Mouse (Mus musculus) heart, embryonic 16.5 days (tissue): ENCODE data around the gene Cdkn1b. TPM values are rescaled to one million over a fixed set of nuclear protein-coding genes. Genes with fewer than 3 reads are reported as not detected.

Source experiments
- ATAC-seq: fragments of 200-750 bp; cut with Nextera tagmentation; replicated peaks from 2 replicates; pipeline ENCODE4 v1.8.0; 2017; ENCODE audit warnings: moderate number of reproducible peaks; ENCODE audit not compliant: insufficient read depth, low FRiP score; ENCODE audit errors: extremely low read depth
- H3K27ac ChIP-seq: fragments of 300-500 bp; sonication (generic); 2 replicates; pipeline ENCODE4 v1.5.1; 2014; ENCODE audit warnings: mild to moderate bottlenecking, low read length, control low read depth, moderate library complexity
- H3K27me3 ChIP-seq: fragments of 300-500 bp; sonication (generic); 2 replicates; pipeline ENCODE4 v1.6.1; 2014; ENCODE audit warnings: low read length, mixed read lengths; ENCODE audit not compliant: control insufficient read depth, insufficient read depth
- H3K36me3 ChIP-seq: fragments of 300-500 bp; sonication (generic); 2 replicates; pipeline ENCODE4 v1.6.1; 2014; ENCODE audit not compliant: control insufficient read depth, insufficient read depth
- H3K4me1 ChIP-seq: fragments of 300-500 bp; sonication (generic); 2 replicates; pipeline ENCODE4 v1.6.1; 2014; ENCODE audit warnings: low read length, mixed read lengths; ENCODE audit not compliant: control insufficient read depth, insufficient read depth
- H3K4me2 ChIP-seq: fragments of 300-500 bp; sonication (generic); 2 replicates; pipeline ENCODE4 v1.6.1; 2014; ENCODE audit warnings: low read depth, mild to moderate bottlenecking, control low read depth, low read length
- H3K4me3 ChIP-seq: fragments of 300-500 bp; sonication (generic); 2 replicates; pipeline ENCODE4 v1.5.1; 2014; ENCODE audit warnings: mild to moderate bottlenecking, control low read depth, low read length
- H3K9ac ChIP-seq: fragments of 300-500 bp; sonication (generic); 2 replicates; pipeline ENCODE4 v1.6.1; 2014; ENCODE audit warnings: low read length, control low read depth
- H3K9me3 ChIP-seq: fragments of 300-500 bp; sonication (generic); replicated peaks from 2 replicates; pipeline ENCODE4 v1.6.1; 2016; ENCODE audit warnings: low read length; ENCODE audit not compliant: control insufficient read depth
- WGBS: fragments of 180-500 bp; shearing (Covaris S2); extraction: QIAGEN DNeasy Blood & Tissue Kit; methylation state at CpG from one replicate; pipeline ENCODE4 v1.1.7; 2014; 5-methylcytosine and 5-hydroxymethylcytosine counted together
- polyA plus RNA-seq: library from polyadenylated mRNA; unstranded; fragments of >200 nt; fragmentation: Nextera tagmentation; extraction: Ambion mirVana; gene quantifications from 2 replicates; pipeline ENCODE4 v1.2.1, GENCODE M21; 2015

The Cdkn1b gene
- polyA plus RNA-seq, 1 experiment from 2014 or later: 14.7 TPM

- Histone ChIP-seq H3K36me3 (0 out of 2 replicates have a peak, but pooled peaks cover 2% of the 10 kb centered on the region), H3K27ac (peak overlapping the region; percentile 100), H3K4me1 (peaks cover 8% of the 10 kb centered on the region), H3K9me3 (no peaks in the 10 kb centered on the region), H3K27me3 (no peaks in the 10 kb centered on the region), H3K9ac (peak overlapping the region; percentile 93), H3K4me3 (peak overlapping the region; percentile 79), H3K4me2 (peak overlapping the region; percentile 96)
- 47% methylated on average over 15 of the region's 15 CpGs for WGBS
- no peak for ATAC-seq
Observed at GRCm38 (mm10) chr6:134896570-134897436, 23.4 kb upstream of the Cdkn1b start.

- Histone ChIP-seq H3K4me2 (peak overlapping the region; percentile 96), H3K27me3 (no peaks in the 10 kb centered on the region), H3K27ac (peak overlapping the region; percentile 100), H3K4me3 (peak overlapping the region; percentile 79), H3K9ac (peak overlapping the region; percentile 93), H3K9me3 (no peaks in the 10 kb centered on the region), H3K36me3 (0 out of 2 replicates have a peak, but pooled peaks cover 2% of the 10 kb centered on the region), H3K4me1 (peaks cover 8% of the 10 kb centered on the region)
- under 1% methylated on average over 38 of the region's 38 CpGs for WGBS
- peak; percentile 94 for ATAC-seq
Observed at GRCm38 (mm10) chr6:134897443-134898094, 22.6 kb upstream of the Cdkn1b start.

- H3K4me3 ChIP-seq: peak within 1 kb of the TSS; percentile 79
- no peaks in the 10 kb centered on the region for H3K9me3 ChIP-seq
- peaks cover 8% of the 10 kb centered on the region for H3K4me1 ChIP-seq
- ATAC-seq: peak; percentile 95
- H3K4me2 ChIP-seq: peak within 1 kb of the TSS; percentile 96
- peak within 1 kb of the TSS; percentile 100 for H3K27ac ChIP-seq
- H3K27me3 ChIP-seq: no peaks in the 10 kb centered on the region
- 0 out of 2 replicates have a peak, but pooled peaks cover 2% of the 10 kb centered on the region for H3K36me3 ChIP-seq
- WGBS: under 1% methylated on average over 51 of the region's 51 CpGs
- H3K9ac ChIP-seq: peak within 1 kb of the TSS; percentile 93
Observed at GRCm38 (mm10) chr6:134898095-134898965, 21.9 kb upstream of the Cdkn1b start, which contains the start of gene Gpr19. TSS of gene Gpr19 (minus strand) at chr6:134898578.

GRCm38 (mm10) chr6:134903368-134903767 lies 16.8 kb upstream of the Cdkn1b start:
- Histone ChIP-seq H3K27ac (no peak overlapping the region), H3K4me2 (no peak overlapping the region), H3K9ac (no peak overlapping the region), H3K4me3 (no peak overlapping the region), H3K9me3 (no peaks in the 10 kb centered on the region), H3K27me3 (no peaks in the 10 kb centered on the region), H3K36me3 (no peaks in the 10 kb centered on the region), H3K4me1 (no peaks in the 10 kb centered on the region)
- no peak for ATAC-seq
- WGBS: 72% methylated on average over 4 of the region's 4 CpGs

GRCm38 (mm10) chr6:134903891-134904884 lies 16.0 kb upstream of the Cdkn1b start:
- H3K4me3 ChIP-seq: no peak overlapping the region
- no peaks in the 10 kb centered on the region for H3K36me3 ChIP-seq
- H3K27ac ChIP-seq: no peak overlapping the region
- H3K4me2 ChIP-seq: no peak overlapping the region
- no peak overlapping the region for H3K9ac ChIP-seq
- WGBS: 84% methylated on average over 10 of the region's 10 CpGs
- no peaks in the 10 kb centered on the region for H3K9me3 ChIP-seq
- no peaks in the 10 kb centered on the region for H3K4me1 ChIP-seq
- ATAC-seq: no peak
- no peaks in the 10 kb centered on the region for H3K27me3 ChIP-seq

- Histone ChIP-seq H3K27ac (no peak overlapping the region), H3K27me3 (no peaks in the 10 kb centered on the region), H3K4me3 (no peak overlapping the region), H3K4me1 (no peaks in the 10 kb centered on the region), H3K4me2 (no peak overlapping the region), H3K9ac (no peak overlapping the region), H3K9me3 (no peaks in the 10 kb centered on the region), H3K36me3 (no peaks in the 10 kb centered on the region)
- 80% methylated on average over 1 of the region's 1 CpGs for WGBS
- ATAC-seq: no peak
Observed at GRCm38 (mm10) chr6:134905811-134906210, 14.4 kb upstream of the Cdkn1b start.

GRCm38 (mm10) chr6:134914523-134914922 lies 5.7 kb upstream of the Cdkn1b start:
- no peak overlapping the region for H3K4me3 ChIP-seq
- no peaks in the 10 kb centered on the region for H3K9me3 ChIP-seq
- H3K27me3 ChIP-seq: no peaks in the 10 kb centered on the region
- no peak overlapping the region for H3K27ac ChIP-seq
- no peak overlapping the region for H3K9ac ChIP-seq
- ATAC-seq: no peak
- no peaks in the 10 kb centered on the region for H3K36me3 ChIP-seq
- no peak overlapping the region for H3K4me2 ChIP-seq
- WGBS: 90% methylated on average over 5 of the region's 5 CpGs
- peaks cover 14% of the 10 kb centered on the region for H3K4me1 ChIP-seq

GRCm38 (mm10) chr6:134916641-134917040 lies 3.6 kb upstream of the Cdkn1b start:
- Histone ChIP-seq H3K4me3 (peak overlapping the region; percentile 71), H3K9me3 (no peaks in the 10 kb centered on the region), H3K27ac (peak overlapping the region; percentile 78), H3K4me2 (peak overlapping the region; percentile 96), H3K36me3 (no peaks in the 10 kb centered on the region), H3K4me1 (peaks cover 15% of the 10 kb centered on the region), H3K9ac (peak overlapping the region; percentile 79), H3K27me3 (no peaks in the 10 kb centered on the region)
- 0% methylated on average over 11 of the region's 11 CpGs for WGBS
- no peak for ATAC-seq
